Mouse (Mus musculus): Measurements from ENCODE around the gene Fnbp1. TPM values are rescaled to one million over a fixed set of nuclear protein-coding genes. Genes with fewer than 3 reads are reported as not detected.
A peak's percentile ranks its signal among the peaks of the same experiment; 100 is the strongest.

Gene Fnbp1
- total and polyA plus RNA-seq, 2 experiments from 2014 or later = 22.1 to 30.7 TPM

- Histone ChIP-seq H3K4me2 (ENCODE audit: low read depth, low read length, poor library complexity, severe bottlenecking) (no peak overlapping the region), H3K27ac (ENCODE audit: low read depth, low read length) (no peak overlapping the region), H3K27me3 (ENCODE audit: insufficient read depth, low read length) (no peaks in the 10 kb centered on the region), H3K36me3 (ENCODE audit: insufficient read depth, low read length) (no peaks in the 10 kb centered on the region), H3K4me3 (ENCODE audit: low read depth, low read length) (no peak overlapping the region), H3K4me1 (ENCODE audit: insufficient read depth, low read length) (no peaks in the 10 kb centered on the region), H3K9me3 (ENCODE audit: low read length) (no peaks in the 10 kb centered on the region), H3K9ac (replicated peaks; ENCODE audit: low read length, poor library complexity, severe bottlenecking) (no peak overlapping the region)
- WGBS = 88% methylated on average over 10 of the region's 10 CpGs
- TF ChIP-seq CTCF (IDR thresholded peaks at IDR 0.05) = no peak
- ATAC-seq (ENCODE audit: low FRiP score) (no peak), DNase-seq (ENCODE audit: low spot score) (no peak)
Observed at GRCm38 (mm10) chr2:31160147-31160920, 18.5 kb upstream of the Fnbp1 start.

- H3K36me3 ChIP-seq (ENCODE audit: insufficient read depth, low read length) = no peaks in the 10 kb centered on the region
- no peak overlapping the region for H3K4me2 ChIP-seq (ENCODE audit: low read depth, low read length, poor library complexity, severe bottlenecking)
- DNase-seq (ENCODE audit: low spot score) (no peak), ATAC-seq (ENCODE audit: low FRiP score) (no peak)
- TF ChIP-seq CTCF (IDR thresholded peaks at IDR 0.05) = no peak
- H3K4me3 ChIP-seq (ENCODE audit: low read depth, low read length) = no peak overlapping the region
- peaks cover 6% of the 10 kb centered on the region; the same call in 1 of the 2 replicates for H3K4me1 ChIP-seq (ENCODE audit: insufficient read depth, low read length)
- no peaks in the 10 kb centered on the region for H3K9me3 ChIP-seq (ENCODE audit: low read length)
- H3K27me3 ChIP-seq (ENCODE audit: insufficient read depth, low read length) = no peaks in the 10 kb centered on the region
- 90% methylated on average over 3 of the region's 3 CpGs for WGBS
- H3K27ac ChIP-seq (ENCODE audit: low read depth, low read length) = no peak overlapping the region
- H3K9ac ChIP-seq (replicated peaks; ENCODE audit: low read length, poor library complexity, severe bottlenecking) = no peak overlapping the region
Observed at GRCm38 (mm10) chr2:31156846-31157245, 15.0 kb upstream of the Fnbp1 start.

- Histone ChIP-seq H3K4me1 (ENCODE audit: insufficient read depth, low read length) (peaks cover 11% of the 10 kb centered on the region; the same call in 1 of the 2 replicates), H3K27me3 (ENCODE audit: insufficient read depth, low read length) (no peaks in the 10 kb centered on the region), H3K4me2 (ENCODE audit: low read depth, low read length, poor library complexity, severe bottlenecking) (peak within 1 kb of the TSS; percentile 65), H3K4me3 (ENCODE audit: low read depth, low read length) (peak within 1 kb of the TSS; percentile 86), H3K27ac (ENCODE audit: low read depth, low read length) (peak within 1 kb of the TSS; percentile 67), H3K36me3 (ENCODE audit: insufficient read depth, low read length) (0 out of 2 replicates have a peak, but pooled peaks cover 5% of the 10 kb centered on the region), H3K9ac (replicated peaks; ENCODE audit: low read length, poor library complexity, severe bottlenecking) (peak within 1 kb of the TSS; percentile 84), H3K9me3 (ENCODE audit: low read length) (no peaks in the 10 kb centered on the region)
- DNase-seq (ENCODE audit: low spot score) = peak; percentile 88
- ATAC-seq (ENCODE audit: low FRiP score) = peak; percentile 88
- no peak for TF ChIP-seq CTCF (IDR thresholded peaks at IDR 0.05)
- WGBS = 2% methylated on average over 49 of the region's 53 CpGs
Observed at GRCm38 (mm10) chr2:31151892-31152812, 10.3 kb upstream of the Fnbp1 start, which contains the start of gene Gpr107. Gene Gpr107, plus strand, starts transcription at chr2:31152316.

- Histone ChIP-seq H3K4me3 (ENCODE audit: low read depth, low read length) (no peak overlapping the region), H3K36me3 (ENCODE audit: insufficient read depth, low read length) (peaks cover 12% of the 10 kb centered on the region; the same call in 1 of the 2 replicates), H3K9ac (replicated peaks; ENCODE audit: low read length, poor library complexity, severe bottlenecking) (no peak overlapping the region), H3K4me1 (ENCODE audit: insufficient read depth, low read length) (peaks cover 11% of the 10 kb centered on the region; the same call in 1 of the 2 replicates), H3K9me3 (ENCODE audit: low read length) (no peaks in the 10 kb centered on the region), H3K4me2 (ENCODE audit: low read depth, low read length, poor library complexity, severe bottlenecking) (0 out of 2 replicates have a peak overlapping the region, but pooled peaks have one; percentile 65), H3K27me3 (ENCODE audit: insufficient read depth, low read length) (no peaks in the 10 kb centered on the region), H3K27ac (ENCODE audit: low read depth, low read length) (no peak overlapping the region)
- no peak for ATAC-seq (ENCODE audit: low FRiP score)
- DNase-seq (ENCODE audit: low spot score) = no peak
- peak; percentile 44 for TF ChIP-seq CTCF (IDR thresholded peaks at IDR 0.05)
Observed at GRCm38 (mm10) chr2:31150762-31151161, 9.0 kb upstream of the Fnbp1 start.

- H3K27ac ChIP-seq (ENCODE audit: low read depth, low read length) = no peak overlapping the region
- no peak overlapping the region for H3K4me3 ChIP-seq (ENCODE audit: low read depth, low read length)
- no peak for TF ChIP-seq CTCF (IDR thresholded peaks at IDR 0.05)
- H3K4me1 ChIP-seq (ENCODE audit: insufficient read depth, low read length) = peaks cover 8% of the 10 kb centered on the region; the same call in 1 of the 2 replicates
- ATAC-seq (ENCODE audit: low FRiP score) (no peak), DNase-seq (ENCODE audit: low spot score) (no peak)
- no peaks in the 10 kb centered on the region for H3K9me3 ChIP-seq (ENCODE audit: low read length)
- H3K27me3 ChIP-seq (ENCODE audit: insufficient read depth, low read length) = no peaks in the 10 kb centered on the region
- peaks cover 12% of the 10 kb centered on the region; the same call in 1 of the 2 replicates for H3K36me3 ChIP-seq (ENCODE audit: insufficient read depth, low read length)
- no peak overlapping the region for H3K9ac ChIP-seq (replicated peaks; ENCODE audit: low read length, poor library complexity, severe bottlenecking)
- 90% methylated on average over 7 of the region's 7 CpGs for WGBS
- no peak overlapping the region for H3K4me2 ChIP-seq (ENCODE audit: low read depth, low read length, poor library complexity, severe bottlenecking)
Observed at GRCm38 (mm10) chr2:31147054-31147453, 5.2 kb upstream of the Fnbp1 start.

Data from midbrain, postnatal 0 days (tissue).